Mouse (Mus musculus) CH12.LX (cell line): Measurements from ENCODE around the gene Hcrt. TPM values are rescaled to one million over a fixed set of nuclear protein-coding genes. Genes with fewer than 3 reads are reported as not detected.

ENCODE experiments used
- DNase-seq: peaks from one replicate; pipeline ENCODE4 v3.0.0-alpha.2; 2013; ENCODE audit errors: extremely low read depth
- H3K27ac ChIP-seq: 2 replicates; pipeline ENCODE4 v1.5.1; 2012; ENCODE audit warnings: low read depth, mild to moderate bottlenecking, control low read depth, moderate library complexity; ENCODE audit not compliant: insufficient read depth
- H3K27me3 ChIP-seq: replicated peaks from 2 replicates; pipeline ENCODE3; 2012; ENCODE audit warnings: inconsistent platforms
- H3K36me3 ChIP-seq, 2 experiments: replicated peaks in 1 of 2; 2 replicates each; pipeline versions ENCODE3 to v1.6.1; 2012; ENCODE audit warnings: inconsistent platforms in 1 of 2, low read length in 1 of 2, mild to moderate bottlenecking in 1 of 2, mixed read lengths in 1 of 2, moderate library complexity in 1 of 2; ENCODE audit not compliant: control insufficient read depth in 1 of 2, insufficient read depth in 1 of 2
- H3K4me1 ChIP-seq, 2 experiments: 2 replicates each; pipeline ENCODE4 v1.6.1; 2012; ENCODE audit warnings: inconsistent platforms in 1 of 2, moderate library complexity in 1 of 2; ENCODE audit not compliant: insufficient read depth in 2 of 2, control insufficient read depth in 1 of 2
- H3K4me2 ChIP-seq: 2 replicates; pipeline ENCODE4 v1.6.1; 2012; ENCODE audit warnings: low read depth, mild to moderate bottlenecking, control low read depth; ENCODE audit not compliant: poor library complexity, insufficient read depth, severe bottlenecking
- H3K4me3 ChIP-seq, 3 experiments: fragments of 150-350 bp in 1 of 3; sonication (generic) in 1 of 3; replicated peaks in 1 of 3; 2 replicates each; pipeline versions ENCODE3 to v1.5.1; 2011 to 2012; ENCODE audit warnings: low read depth in 2 of 3, low read length in 2 of 3, mild to moderate bottlenecking in 2 of 3, moderate library complexity in 2 of 3, control low read depth in 1 of 3, improper control_type of control experiment in 1 of 3, inconsistent platforms in 1 of 3, mixed read lengths in 1 of 3; ENCODE audit not compliant: poor library complexity in 1 of 3
- H3K79me2 ChIP-seq: replicated peaks from 2 replicates; pipeline ENCODE4 v1.6.1; 2012; ENCODE audit warnings: mild to moderate bottlenecking, moderate library complexity; ENCODE audit not compliant: control insufficient read depth, poor library complexity, insufficient read depth, severe bottlenecking; ENCODE audit errors: extremely low read depth
- H3K9ac ChIP-seq: 2 replicates; pipeline ENCODE4 v1.6.1; 2012; ENCODE audit warnings: low read depth, mild to moderate bottlenecking, control low read depth, moderate library complexity; ENCODE audit not compliant: insufficient read depth
- H3K9me3 ChIP-seq: replicated peaks from 2 replicates; pipeline ENCODE3; 2012; ENCODE audit warnings: low read length, inconsistent platforms, mixed read lengths
- CHD1 ChIP-seq: IDR thresholded peaks from 2 replicates; pipeline ENCODE4 v1.6.1; 2012; ENCODE audit warnings: low read depth, low read length, improper control_type of control experiment, inconsistent platforms
- CHD2 ChIP-seq: IDR thresholded peaks from 2 replicates; pipeline ENCODE4 v1.6.1; 2011; ENCODE audit warnings: low read length, improper control_type of control experiment
- E2F4 ChIP-seq: IDR thresholded peaks from 2 replicates; pipeline ENCODE4 v1.6.1; 2011; ENCODE audit warnings: low read depth, low read length, improper control_type of control experiment; ENCODE audit not compliant: insufficient replicate concordance
- ELF1 ChIP-seq: IDR thresholded peaks from 2 replicates; pipeline ENCODE4 v1.6.1; 2014; ENCODE audit warnings: low read depth, mild to moderate bottlenecking, inconsistent platforms, low read length, improper control_type of control experiment
- GABPA ChIP-seq: IDR thresholded peaks from 2 replicates; pipeline ENCODE4 v1.6.1; 2012; ENCODE audit warnings: low read depth, low read length, improper control_type of control experiment, inconsistent platforms; ENCODE audit not compliant: insufficient replicate concordance
- HCFC1 ChIP-seq: IDR thresholded peaks from 2 replicates; pipeline ENCODE4 v1.6.1; 2012; ENCODE audit warnings: low read depth, mild to moderate bottlenecking, inconsistent platforms, low read length, improper control_type of control experiment
- IRF4 ChIP-seq: IDR thresholded peaks from 2 replicates; pipeline ENCODE4 v1.6.1; 2014; ENCODE audit warnings: low read depth, mild to moderate bottlenecking, inconsistent platforms, low read length, improper control_type of control experiment
- JUN ChIP-seq: IDR thresholded peaks from 2 replicates; pipeline ENCODE4 v1.6.1; 2011; ENCODE audit warnings: low read depth, mild to moderate bottlenecking, low read length, improper control_type of control experiment, moderate library complexity; ENCODE audit not compliant: insufficient read depth
- KAT2A ChIP-seq: IDR thresholded peaks from 2 replicates; pipeline ENCODE4 v1.6.1; 2012; ENCODE audit warnings: low read length, improper control_type of control experiment, inconsistent platforms; ENCODE audit not compliant: insufficient replicate concordance
- MAFK ChIP-seq: IDR thresholded peaks from 2 replicates; pipeline ENCODE4 v1.6.1; 2011; ENCODE audit warnings: low read length, improper control_type of control experiment; ENCODE audit not compliant: insufficient replicate concordance
- MAX ChIP-seq: IDR thresholded peaks from 2 replicates; pipeline ENCODE4 v1.6.1; 2011; ENCODE audit warnings: low read length, improper control_type of control experiment
- MAZ ChIP-seq: IDR thresholded peaks from 2 replicates; pipeline ENCODE4 v1.6.1; 2012; ENCODE audit warnings: low read depth, mild to moderate bottlenecking, inconsistent platforms, low read length, improper control_type of control experiment, moderate library complexity
- MXI1 ChIP-seq: IDR thresholded peaks from 2 replicates; pipeline ENCODE4 v1.6.1; 2011; ENCODE audit warnings: mild to moderate bottlenecking, low read depth, low read length, improper control_type of control experiment
- MYC ChIP-seq: IDR thresholded peaks from 2 replicates; pipeline ENCODE4 v1.6.1; 2011; ENCODE audit warnings: low read depth, mild to moderate bottlenecking, improper control_type of control experiment, low read length
- NELFE ChIP-seq: IDR thresholded peaks from 2 replicates; pipeline ENCODE4 v1.6.1; 2011; ENCODE audit warnings: low read depth, low read length, improper control_type of control experiment
- NRF1 ChIP-seq: IDR thresholded peaks from 2 replicates; pipeline ENCODE4 v1.6.1; 2014; ENCODE audit warnings: low read depth, mild to moderate bottlenecking, inconsistent platforms, low read length, improper control_type of control experiment, moderate library complexity
- POLR2A ChIP-seq: IDR thresholded peaks from 2 replicates; pipeline ENCODE4 v1.6.1; 2011; ENCODE audit warnings: low read depth, mild to moderate bottlenecking, improper control_type of control experiment, low read length
- POLR2AphosphoS2 ChIP-seq: IDR thresholded peaks from 2 replicates; pipeline ENCODE4 v1.6.1; 2011; ENCODE audit warnings: low read depth, low read length, improper control_type of control experiment
- SIN3A ChIP-seq: IDR thresholded peaks from 2 replicates; pipeline ENCODE4 v1.6.1; 2012; ENCODE audit warnings: low read length, improper control_type of control experiment, inconsistent platforms
- SMC3 ChIP-seq: IDR thresholded peaks from 2 replicates; pipeline ENCODE4 v1.6.1; 2011; ENCODE audit warnings: low read depth, low read length, improper control_type of control experiment
- TBP ChIP-seq: conservative IDR thresholded peaks from 2 replicates; pipeline ENCODE4 v1.6.1; 2011; ENCODE audit warnings: low read depth, low read length, improper control_type of control experiment
- TCF12 ChIP-seq: IDR thresholded peaks from 2 replicates; pipeline ENCODE4 v1.6.1; 2014; ENCODE audit warnings: low read depth, mild to moderate bottlenecking, inconsistent platforms, low read length, improper control_type of control experiment
- UBTF ChIP-seq: IDR thresholded peaks from 2 replicates; pipeline ENCODE4 v1.6.1; 2012; ENCODE audit warnings: low read depth, mild to moderate bottlenecking, inconsistent platforms, low read length, improper control_type of control experiment, moderate library complexity
- ZMIZ1 ChIP-seq: IDR thresholded peaks from 2 replicates; pipeline ENCODE4 v1.6.1; 2012; ENCODE audit warnings: low read depth, mild to moderate bottlenecking, inconsistent platforms, low read length, improper control_type of control experiment
- ZNF384 ChIP-seq: IDR thresholded peaks from 2 replicates; pipeline ENCODE4 v1.6.1; 2012; ENCODE audit warnings: low read depth, low read length, improper control_type of control experiment, inconsistent platforms
- dilution Hi-C: fragments of 300-500 bp; cut with MboI; formaldehyde crosslinking; loops from 2 replicates; pipeline ENCODE4 v1.14.3; 2020; ENCODE audit warnings: low sequenced_read_pairs; ENCODE audit not compliant: extremely low pct_unique_long_range_greater_than_20kb, extremely low pct_ligation_motif_present
- in situ Hi-C: fragments of 300-500 bp; cut with MboI; formaldehyde crosslinking; loops from 3 replicates; pipeline ENCODE4 v1.14.3; 2019; ENCODE audit warnings: low sequenced_read_pairs, low pct_ligation_motif_present, low pct_unique_long_range_greater_than_20kb, mixed read lengths
- polyA plus RNA-seq: library from polyadenylated mRNA; unstranded; fragments of >175 nt; gene quantifications from 2 replicates; pipeline ENCODE4 v1.2.1, GENCODE M21; 2012; ENCODE audit warnings: low read depth; ENCODE audit not compliant: insufficient read length
- total RNA-seq, 2 experiments: library from RNA; depleted of rRNA; stranded (reverse); fragments of 300-350 nt in 1 of 2; fragments of >200 nt in 1 of 2; gene quantifications; 2 replicates each; pipeline ENCODE4 v1.2.3; 2012 to 2014

Gene Hcrt
- total and polyA plus RNA-seq, 3 experiments = not detected

DNA sequence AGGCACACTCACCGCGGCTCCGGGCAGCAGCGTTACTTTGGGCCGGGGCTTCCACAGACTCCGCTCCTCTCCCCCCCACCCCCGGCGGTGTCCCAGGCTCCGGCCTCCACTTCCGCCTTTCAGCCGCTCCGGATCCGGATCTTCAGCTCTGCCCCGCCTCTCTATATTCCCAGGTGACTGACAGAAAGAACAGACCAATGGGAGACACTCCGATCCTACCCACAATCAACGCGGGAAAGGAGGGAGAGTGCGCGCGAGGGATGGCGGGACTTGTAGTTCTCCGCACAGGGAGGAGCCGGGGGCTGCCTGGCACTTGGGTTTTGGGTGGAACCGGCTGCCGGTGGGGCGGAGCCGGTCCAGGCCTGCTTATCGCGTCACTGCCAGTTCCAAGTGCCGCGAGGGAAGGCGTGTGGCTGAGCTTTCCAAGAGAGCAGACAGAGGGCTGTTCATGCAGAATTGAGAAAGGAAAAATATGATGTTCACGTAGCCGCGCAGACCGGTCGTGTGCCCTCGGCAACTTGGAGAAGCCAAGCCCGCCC is 24.6 kb downstream of the Hcrt start, which contains the start of gene Rab5c:
Rab5c (minus strand) TSS at position 150 of the 539 bp plus-strand sequence.
- TF ChIP-seq MAZ (peak; percentile 93), POLR2A (peak; percentile 95), TBP (peak; percentile 70; the same call in 1 of the 2 replicates), CHD2 (peak; percentile 100), IRF4 (peak; percentile 55), MAX (no peak), ELF1 (peak; percentile 99), MXI1 (peak; percentile 85), JUN (no peak), UBTF (peak; percentile 65; the same call in 1 of the 2 replicates), SMC3 (peak; percentile 8; the same call in 1 of the 2 replicates), GABPA (peak; percentile 83; the same call in 1 of the 2 replicates), TCF12 (peak; percentile 81; the same call in 1 of the 2 replicates), KAT2A (peak; percentile 99), SIN3A (peak; percentile 58), NELFE (peak; percentile 80), HCFC1 (peak; percentile 99), CHD1 (no peak), NRF1 (peak; percentile 65), E2F4 (peak; percentile 96), ZNF384 (no peak), POLR2AphosphoS2 (peak; percentile 74; the same call in 1 of the 2 replicates), MAFK (no peak), MYC (0 out of 2 replicates have a peak, but pooled peaks have one; percentile 63), ZMIZ1 (peak; percentile 80; the same call in 1 of the 2 replicates)

More for the DNA sequence above, 24.6 kb downstream of the Hcrt start, which contains the start of gene Rab5c:
- H3K27ac ChIP-seq = peak within 1 kb of the TSS; percentile 19; the same call in 1 of the 2 replicates
- DNase-seq = peak; percentile 100
- H3K9ac ChIP-seq = peak within 1 kb of the TSS; percentile 95
- H3K27me3 ChIP-seq = no peaks in the 10 kb centered on the region
- H3K4me3 ChIP-seq = peak within 1 kb of the TSS; percentile 75 to 100 (median 84)
- peaks cover 47% of the 10 kb centered on the region for H3K79me2 ChIP-seq
- H3K36me3 ChIP-seq = peaks cover 1 to 38% of the 10 kb centered on the region in 2 experiments
- H3K9me3 ChIP-seq = no peaks in the 10 kb centered on the region
- H3K4me2 ChIP-seq = peak within 1 kb of the TSS; percentile 97
- in situ Hi-C loops = no loop called here
- H3K4me1 ChIP-seq = peaks cover 5 to 35% of the 10 kb centered on the region in 2 experiments
- dilution Hi-C loops = no loop called here
